Mouse (Mus musculus): ENCODE measurements around the gene Srsy.
"Not testable (repeated sequence)": the region's sequence is repeated elsewhere in the genome, so short reads cannot be mapped to it uniquely, and the experiment has no call there.

Gene Srsy

GRCm38 (mm10) chrY:17937230-17937629 is at the start of gene Srsy:
Srsy (minus strand) TSS chrY:17937330.
- not testable (repeated sequence) for DNase-seq
